Mouse (Mus musculus): ENCODE measurements around the gene Slc25a28.
A peak's percentile ranks its signal among the peaks of the same experiment; 100 is the strongest.

Gene Slc25a28

DNA sequence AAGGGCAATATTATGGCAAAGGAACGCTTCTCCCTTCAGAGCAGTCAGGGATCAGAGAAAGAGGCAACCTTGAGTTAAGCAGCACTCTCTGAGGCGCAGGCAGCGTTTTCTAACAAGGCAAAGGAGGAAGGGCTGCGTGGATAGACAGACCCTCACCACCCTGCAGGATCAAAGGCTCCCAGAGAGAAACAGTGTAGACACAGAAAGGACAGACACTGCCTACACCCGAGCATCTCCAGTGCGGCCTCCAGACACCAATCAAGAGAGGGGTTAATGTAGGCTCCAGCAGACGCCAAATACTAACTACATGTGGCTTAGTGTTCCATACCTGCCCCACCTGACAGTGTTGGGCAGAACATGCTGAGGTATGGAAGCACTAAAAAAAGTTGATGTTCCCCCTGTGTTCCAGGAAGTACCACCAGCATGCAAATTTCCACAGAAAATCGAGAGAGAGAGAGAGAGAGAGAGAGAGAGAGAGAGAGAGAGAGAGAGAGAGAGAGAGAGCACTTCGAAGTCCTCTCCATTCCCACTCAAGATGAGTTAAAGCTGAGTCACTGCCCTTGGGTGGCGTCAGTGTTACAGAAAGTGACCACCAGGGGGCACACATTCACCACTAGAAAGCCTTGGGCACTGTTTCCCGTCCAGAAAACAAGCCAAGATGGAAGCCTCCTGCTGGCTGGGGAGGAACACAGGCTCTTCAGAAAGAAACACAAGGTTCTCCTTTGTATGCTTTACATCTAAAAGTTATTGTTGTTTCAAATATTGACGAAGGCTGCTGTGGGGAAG lies 44.0 kb downstream of the Slc25a28 start:
- peak; percentile 81 for DNase-seq (ENCODE audit: low spot score)

DNA sequence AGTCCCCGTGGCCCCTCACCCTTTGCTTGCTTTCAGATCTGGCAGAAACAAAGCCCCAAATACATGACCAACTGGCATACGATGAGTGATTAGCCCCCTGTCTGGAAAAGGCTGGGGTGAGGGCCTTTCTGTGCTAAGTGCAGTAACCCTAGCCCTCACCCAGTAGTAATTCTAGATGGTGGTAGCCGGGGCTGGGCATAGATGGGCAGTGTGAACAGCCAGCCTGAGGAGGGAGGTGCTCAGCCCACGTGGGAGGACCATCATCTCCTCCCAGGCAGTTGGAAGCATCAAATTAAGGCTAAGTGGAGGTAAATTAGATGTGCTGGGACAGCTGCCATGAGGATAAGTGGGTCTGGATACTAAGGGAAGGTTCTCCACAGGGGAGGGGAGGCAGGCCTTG lies 45.6 kb downstream of the Slc25a28 start:
- no peak for DNase-seq (ENCODE audit: low spot score)

DNA sequence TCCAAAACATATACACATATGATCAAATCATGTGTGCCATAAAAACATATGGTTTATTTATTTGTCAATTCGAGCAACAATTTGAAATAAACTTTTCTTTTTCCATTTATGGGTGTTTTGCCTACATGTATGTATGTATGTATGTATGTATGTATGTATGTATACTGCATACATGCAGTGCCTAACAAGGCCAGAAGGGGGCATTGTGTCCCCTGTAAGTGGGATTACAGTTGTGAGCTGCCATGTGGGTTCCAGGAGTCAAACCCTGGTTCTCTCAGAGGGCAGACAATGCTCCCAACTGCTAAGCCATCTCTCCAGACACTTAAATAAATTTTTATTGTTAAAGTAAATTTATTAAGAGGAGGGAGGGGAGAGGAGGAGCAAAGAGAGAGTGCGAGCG lies 47.3 kb downstream of the Slc25a28 start:
- no peak for DNase-seq (ENCODE audit: low spot score)

DNA sequence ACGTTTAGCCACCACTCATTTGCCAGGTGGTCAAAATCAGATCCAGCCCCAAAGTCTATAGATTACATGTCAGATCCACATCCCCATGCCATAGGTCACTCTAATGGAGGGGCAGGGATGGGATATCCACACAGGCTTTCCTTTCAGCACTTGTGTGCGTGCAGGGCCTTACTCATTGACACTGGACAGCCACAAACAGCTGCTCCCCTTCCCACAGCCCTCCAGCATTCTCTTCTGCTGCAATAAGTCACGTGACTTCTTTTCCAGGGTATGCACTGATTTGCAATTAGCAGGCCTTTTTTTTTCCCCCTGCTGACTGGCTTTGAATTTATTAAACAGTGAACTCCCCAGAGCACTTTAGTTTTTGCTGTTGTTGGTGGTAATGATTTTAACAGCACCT lies 48.5 kb downstream of the Slc25a28 start:
- no peak for DNase-seq (ENCODE audit: low spot score)

DNA sequence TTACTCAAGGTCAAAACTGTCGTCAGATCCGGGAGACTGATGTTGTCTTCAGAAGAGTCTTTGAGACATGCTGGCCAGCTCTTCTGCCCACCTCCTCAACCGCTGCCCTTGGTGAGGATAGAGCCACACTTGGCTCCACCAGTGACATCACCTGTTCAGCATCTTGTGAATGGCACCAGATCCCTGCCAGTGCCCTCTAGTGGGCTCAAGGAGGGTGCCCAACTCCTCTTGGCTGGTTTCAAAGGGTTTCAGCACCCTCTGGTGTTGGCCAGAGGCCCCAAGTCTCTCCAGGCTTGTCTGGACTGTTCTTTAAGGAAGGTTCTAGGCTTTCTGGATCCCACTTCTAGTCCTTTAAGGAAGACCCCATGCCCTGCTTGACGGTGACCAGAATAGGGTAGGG lies 50.8 kb downstream of the Slc25a28 start:
- DNase-seq (ENCODE audit: low spot score): peak; percentile 49

DNA sequence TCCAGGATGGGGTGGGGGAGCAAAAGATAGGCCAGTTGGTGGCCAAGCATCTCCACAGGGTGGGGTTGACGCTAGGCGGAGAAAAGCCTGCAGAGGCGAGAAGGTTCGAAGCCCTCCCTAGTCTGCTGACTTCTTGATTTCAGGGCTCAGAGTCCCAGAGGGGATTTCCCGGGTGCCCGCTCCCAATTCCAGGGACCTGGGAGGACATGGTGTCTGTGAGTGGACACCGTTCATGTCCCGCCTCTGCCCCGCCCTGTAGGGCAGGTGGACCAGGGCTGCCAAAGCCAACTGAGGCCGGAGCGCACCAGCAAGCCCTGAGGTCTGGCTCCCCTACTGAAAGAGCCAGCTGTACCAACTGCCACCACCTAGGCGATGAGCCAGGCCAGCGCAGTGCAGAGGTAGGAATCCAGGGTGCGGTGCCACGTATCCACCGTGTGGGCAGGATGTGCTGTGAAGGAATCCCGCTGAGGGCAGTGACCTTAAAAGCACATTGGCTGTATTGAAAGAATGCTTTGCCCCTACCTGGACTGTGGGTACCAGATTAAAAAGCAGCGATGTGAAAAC lies 54.7 kb downstream of the Slc25a28 start:
- no peak for DNase-seq (ENCODE audit: low spot score)

DNA sequence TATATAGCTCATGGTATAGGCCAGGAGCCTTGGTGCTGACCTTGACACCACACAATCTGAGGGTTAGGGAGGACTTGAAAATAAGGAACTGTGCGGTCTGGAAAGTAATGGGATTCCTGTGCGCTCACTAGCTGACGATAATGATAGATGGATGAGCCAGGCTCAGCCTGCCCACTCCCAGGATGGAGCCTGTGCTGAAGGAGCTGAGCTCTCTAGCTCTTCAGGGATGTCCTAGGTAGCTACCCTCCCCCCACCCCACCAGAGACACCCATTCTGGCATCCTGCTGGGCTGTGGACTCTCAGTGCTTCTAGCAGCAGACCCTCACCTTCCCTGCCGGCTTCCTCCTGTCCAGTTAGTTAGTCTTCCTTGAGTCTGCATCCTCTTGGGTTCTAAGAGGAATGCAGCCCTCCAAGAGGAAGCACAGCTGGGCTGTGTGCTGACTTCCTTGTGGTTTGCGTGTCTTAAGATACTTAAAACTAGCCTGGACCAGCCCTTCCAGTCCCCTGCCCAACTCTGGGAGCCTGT lies 56.1 kb downstream of the Slc25a28 start:
- DNase-seq (ENCODE audit: low spot score): no peak

DNA sequence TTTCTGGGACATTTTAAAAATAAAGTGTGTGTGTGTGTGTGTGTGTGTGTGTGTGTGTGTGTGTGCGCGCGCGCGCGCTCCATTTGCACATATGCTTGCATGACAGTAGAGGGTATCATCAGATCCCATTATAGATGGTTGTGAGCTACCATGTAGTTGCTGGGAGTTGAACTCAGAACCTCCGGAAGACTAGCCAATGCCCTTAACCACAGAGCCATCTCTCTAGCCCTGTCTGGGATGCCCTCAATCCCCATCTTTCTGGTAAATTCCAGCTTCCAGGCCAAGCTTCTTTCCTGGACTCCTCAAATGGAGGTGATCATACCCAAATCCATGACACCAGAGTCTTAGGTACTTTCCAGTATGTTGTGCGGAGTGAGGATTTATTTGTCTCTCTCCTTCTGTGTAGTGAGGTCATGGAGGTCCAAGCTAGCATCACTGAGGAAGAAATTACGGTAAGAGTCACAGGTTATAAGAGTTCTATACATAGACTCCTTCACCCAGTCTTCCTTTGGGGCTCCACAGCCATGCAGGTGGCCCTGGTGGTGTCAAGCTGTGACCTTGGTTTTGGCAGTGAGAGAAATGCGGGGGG lies 56.8 kb downstream of the Slc25a28 start:
- no peak for DNase-seq (ENCODE audit: low spot score)

DNA sequence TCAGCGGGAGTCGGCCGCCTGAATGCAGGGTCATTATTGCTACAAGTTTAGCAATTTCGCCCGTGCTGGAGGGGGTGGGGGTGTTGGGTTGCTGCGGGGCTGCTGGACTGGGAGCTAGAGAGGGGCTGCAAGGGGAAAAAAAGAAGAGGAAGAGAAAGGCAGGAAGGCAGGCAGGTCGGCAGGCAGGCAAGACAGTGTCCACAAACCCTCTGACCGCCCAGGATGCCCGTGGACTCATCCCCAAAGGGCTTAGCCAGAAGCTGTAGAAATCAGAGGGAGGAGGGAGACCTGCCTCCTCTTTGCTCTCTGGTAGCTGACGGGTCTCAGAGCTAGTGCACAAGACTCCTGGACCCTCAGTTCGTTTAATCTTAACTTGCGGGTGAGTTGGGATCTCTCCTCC lies 57.8 kb downstream of the Slc25a28 start:
- no peak for DNase-seq (ENCODE audit: low spot score)

DNA sequence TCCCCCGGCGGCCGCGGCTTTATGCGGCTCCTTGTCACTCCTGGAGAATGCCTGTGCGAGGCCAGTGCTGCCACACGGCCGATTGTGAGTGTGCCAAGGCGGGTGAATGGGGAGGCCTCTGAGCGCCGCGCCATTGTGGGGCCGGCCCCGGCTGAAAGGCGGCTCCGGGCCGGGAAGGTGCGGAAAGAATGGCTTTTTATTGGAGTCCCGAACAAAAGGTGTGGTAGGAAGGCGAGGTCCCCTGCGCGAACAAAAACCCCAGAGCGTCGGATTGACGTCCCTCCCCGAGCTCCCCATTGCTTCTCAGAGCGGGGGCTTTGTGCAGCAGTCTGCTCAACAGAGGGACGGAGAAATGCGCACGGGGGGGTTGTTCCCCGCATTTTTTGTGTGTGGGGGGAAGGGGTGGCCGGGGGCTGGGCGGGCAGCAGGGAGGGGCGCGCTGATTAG lies 58.2 kb downstream of the Slc25a28 start:
- DNase-seq (ENCODE audit: low spot score): no peak

DNA sequence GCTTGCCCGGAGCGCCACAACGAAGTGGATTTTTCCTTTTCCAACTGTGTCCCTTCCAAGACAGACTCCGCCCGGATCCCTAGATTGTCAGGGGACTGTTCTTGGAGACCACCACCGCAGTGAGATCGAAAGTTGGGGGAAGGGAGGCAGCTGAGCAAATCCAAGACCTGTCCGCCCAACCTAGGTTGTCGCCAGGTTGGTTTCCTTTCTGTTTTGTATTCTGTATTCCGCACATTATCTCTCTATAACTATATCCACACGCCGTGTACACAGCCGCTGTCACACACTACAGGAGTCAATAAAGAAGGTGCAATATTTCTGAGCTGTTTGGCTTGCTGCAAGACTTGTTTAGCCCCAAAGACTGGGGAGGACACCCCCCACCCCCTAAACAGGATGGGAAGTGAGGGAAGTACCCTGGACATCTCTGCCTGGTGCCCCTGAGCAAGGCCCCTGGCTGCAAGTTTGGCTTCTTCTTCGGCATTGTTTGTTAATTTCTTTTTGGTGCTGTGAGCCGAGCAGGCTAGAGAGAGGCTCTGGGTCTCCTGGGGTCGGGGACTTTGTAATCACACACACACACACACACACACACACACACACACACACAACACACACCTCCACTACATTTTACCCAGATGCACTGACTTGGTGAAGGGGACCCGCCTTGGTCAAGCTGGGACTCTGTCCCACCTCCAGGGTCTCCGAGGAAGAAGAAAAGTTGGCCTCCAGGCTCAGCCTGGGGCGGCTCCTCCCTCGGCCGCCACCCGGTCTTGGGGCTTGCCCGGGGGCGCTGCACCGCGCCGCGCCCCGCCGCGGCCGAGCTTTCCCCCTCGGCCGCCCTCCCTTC lies 58.9 kb downstream of the Slc25a28 start:
- DNase-seq (ENCODE audit: low spot score): no peak

DNA sequence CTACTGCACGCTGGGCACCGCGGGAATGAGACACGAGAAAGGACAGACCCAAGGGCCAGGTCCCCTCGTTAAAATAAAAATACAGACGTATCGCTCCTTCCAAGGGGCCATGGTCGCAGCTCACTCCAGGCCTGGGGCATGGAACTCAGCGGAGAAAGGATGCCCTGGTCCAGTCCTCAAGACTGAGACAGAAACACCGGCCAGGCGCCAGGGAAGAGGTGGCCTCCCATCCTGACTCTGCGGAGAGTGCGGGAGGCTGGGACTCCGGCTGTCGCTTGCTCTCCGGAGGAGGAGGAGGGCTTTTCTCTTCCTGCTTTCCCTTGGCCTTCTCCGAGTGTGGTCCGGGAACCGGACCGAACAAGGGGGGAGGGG lies 59.6 kb downstream of the Slc25a28 start:
- DNase-seq (ENCODE audit: low spot score): no peak

DNA sequence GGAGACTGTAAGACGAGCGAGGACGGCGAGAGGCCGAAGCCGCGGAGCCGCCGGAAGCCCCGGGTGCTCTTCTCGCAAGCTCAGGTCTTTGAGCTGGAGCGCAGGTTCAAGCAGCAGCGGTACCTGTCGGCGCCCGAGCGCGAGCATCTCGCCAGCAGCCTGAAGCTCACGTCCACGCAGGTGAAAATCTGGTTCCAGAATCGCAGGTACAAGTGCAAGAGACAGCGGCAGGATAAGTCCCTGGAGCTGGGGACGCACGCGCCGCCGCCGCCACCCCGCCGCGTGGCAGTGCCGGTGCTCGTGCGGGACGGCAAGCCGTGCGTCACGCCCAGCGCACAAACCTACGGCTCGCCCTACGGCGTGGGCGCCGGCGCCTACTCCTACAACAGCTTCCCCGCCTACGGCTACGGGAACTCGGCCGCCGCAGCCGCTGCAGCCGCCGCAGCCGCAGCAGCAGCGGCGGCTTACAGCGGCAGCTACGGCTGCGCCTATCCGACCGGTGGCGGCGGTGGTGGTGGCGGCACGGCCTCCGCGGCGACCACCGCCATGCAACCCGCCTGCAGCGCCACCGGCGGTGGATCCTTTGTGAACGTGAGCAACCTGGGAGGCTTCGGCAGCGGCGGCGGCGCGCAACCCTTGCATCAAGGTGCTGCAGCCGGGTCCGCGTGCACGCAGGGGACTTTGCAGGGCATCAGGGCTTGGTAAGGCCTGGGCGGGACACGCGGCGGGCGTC lies 60.2 kb downstream of the Slc25a28 start:
- peak; percentile 51 for DNase-seq (ENCODE audit: low spot score)

Data from yolk sac, embryonic 10.5 days (tissue).